Mouse (Mus musculus): ENCODE measurements around the gene Aida. TPM values are rescaled to one million over a fixed set of nuclear protein-coding genes. Genes with fewer than 3 reads are reported as not detected.

The Aida gene
- total and polyA plus RNA-seq, 3 experiments = 17.7 to 36.0 TPM; not detected in 1

GRCm38 (mm10) chr1:183265921-183266467, 30.4 kb upstream of the Aida start (continued):
- peak; percentile 66; the same call in 1 of the 2 replicates for TF ChIP-seq MAX (IDR thresholded peaks at IDR 0.05; ENCODE audit: low read length)
- TF ChIP-seq TBP (IDR thresholded peaks at IDR 0.05; ENCODE audit: low read depth, low read length) = peak; percentile 74
- TF ChIP-seq MYC (IDR thresholded peaks at IDR 0.05; ENCODE audit: low read depth, low read length) = no peak
- no peak for TF ChIP-seq MAFK (IDR thresholded peaks at IDR 0.05; ENCODE audit: borderline replicate concordance, low read depth, low read length)
- TF ChIP-seq POLR2A (IDR thresholded peaks at IDR 0.05; ENCODE audit: control insufficient read depth in 1 of 2, insufficient read depth in 1 of 2, low read depth in 1 of 2, low read length in 2 of 2, poor library complexity in 1 of 2) = peak in 1 of 2 experiments; percentile 77; a peak in 2 of 4 replicates
- TF ChIP-seq MEF2A (IDR thresholded peaks at IDR 0.05; ENCODE audit: extremely low read depth, insufficient replicate concordance, low read depth, low read length, poor library complexity, severe bottlenecking) = no peak
- no peak for TF ChIP-seq CHD2 (IDR thresholded peaks at IDR 0.05; ENCODE audit: low read length)
- TF ChIP-seq SMC3 (IDR thresholded peaks at IDR 0.05; ENCODE audit: low read depth, low read length) = no peak
- TF ChIP-seq TAL1 (IDR thresholded peaks at IDR 0.05; ENCODE audit: low read length) = peak; percentile 46
- no peak for TF ChIP-seq ZC3H11A (IDR thresholded peaks at IDR 0.05; ENCODE audit: low read depth, low read length)
- TF ChIP-seq CTCF (IDR thresholded peaks at IDR 0.05 in 2 of 3, conservative IDR thresholded peaks at IDR 0.05 in 1 of 3; ENCODE audit: control insufficient read depth in 1 of 3, insufficient read depth in 1 of 3, low read depth in 2 of 3, low read length in 3 of 3, poor library complexity in 1 of 3, severe bottlenecking in 1 of 3) = no peak
- no peak for TF ChIP-seq MYB (IDR thresholded peaks at IDR 0.05; ENCODE audit: low read depth, low read length)
- no peak for TF ChIP-seq POLR2AphosphoS2 (IDR thresholded peaks at IDR 0.05; ENCODE audit: low read length)
- no peak for TF ChIP-seq GATA1 (IDR thresholded peaks at IDR 0.05; ENCODE audit: low read depth, low read length)

GRCm38 (mm10) chr1:183267666-183268065, 28.7 kb upstream of the Aida start:
- Histone ChIP-seq H3K27ac (ENCODE audit: control insufficient read depth, low read depth, low read length) (no peak overlapping the region), H3K27me3 (ENCODE audit: control insufficient read depth in 1 of 2, insufficient read depth in 2 of 2, low read length in 2 of 2) (no peaks in the 10 kb centered on the region), H3K4me3 (ENCODE audit: control insufficient read depth in 1 of 2, insufficient read depth in 1 of 2, low read depth in 2 of 2, low read length in 2 of 2) (no peak overlapping the region), H3K79me2 (ENCODE audit: control insufficient read depth, insufficient read depth, low read length, poor library complexity) (no peaks in the 10 kb centered on the region), H3K9me3 (replicated peaks; ENCODE audit: insufficient read depth, low read length) (no peaks in the 10 kb centered on the region), H3K4me1 (ENCODE audit: control insufficient read depth in 1 of 2, insufficient read depth in 2 of 2, low read length in 2 of 2) (peaks cover 3 to 26% of the 10 kb centered on the region in 2 experiments; a peak in 3 of 4 replicates), H3K9ac (ENCODE audit: control insufficient read depth, low read depth, low read length, poor library complexity, severe bottlenecking) (no peak overlapping the region), H3K36me3 (ENCODE audit: control insufficient read depth in 1 of 2, insufficient read depth in 2 of 2, low read length in 2 of 2) (peaks cover 0 to 22% of the 10 kb centered on the region in 2 experiments; a peak in 2 of 4 replicates)
- DNase-seq (ENCODE audit: low read depth, low spot score) = no peak
- TF ChIP-seq ZNF384 (IDR thresholded peaks at IDR 0.05; ENCODE audit: low read depth, low read length) (no peak), SMC3 (IDR thresholded peaks at IDR 0.05; ENCODE audit: low read depth, low read length) (no peak), MXI1 (IDR thresholded peaks at IDR 0.05; ENCODE audit: low read depth, low read length) (no peak), ELF1 (IDR thresholded peaks at IDR 0.05; ENCODE audit: low read depth, low read length) (no peak), HCFC1 (IDR thresholded peaks at IDR 0.05; ENCODE audit: low read depth, low read length) (no peak), POLR2AphosphoS2 (IDR thresholded peaks at IDR 0.05; ENCODE audit: low read length) (no peak), NELFE (IDR thresholded peaks at IDR 0.05; ENCODE audit: low read depth, low read length) (no peak), GABPA (IDR thresholded peaks at IDR 0.05; ENCODE audit: low read depth, low read length) (no peak)

Measured in MEL (cell line).